Mouse (Mus musculus): ENCODE results near the gene Arhgap27.
A peak's percentile ranks its signal among the peaks of the same experiment; 100 is the strongest.
"Not testable (repeated sequence)": the region's sequence is repeated elsewhere in the genome, so short reads cannot be mapped to it uniquely, and the experiment has no call there.

The Arhgap27 gene

DNA sequence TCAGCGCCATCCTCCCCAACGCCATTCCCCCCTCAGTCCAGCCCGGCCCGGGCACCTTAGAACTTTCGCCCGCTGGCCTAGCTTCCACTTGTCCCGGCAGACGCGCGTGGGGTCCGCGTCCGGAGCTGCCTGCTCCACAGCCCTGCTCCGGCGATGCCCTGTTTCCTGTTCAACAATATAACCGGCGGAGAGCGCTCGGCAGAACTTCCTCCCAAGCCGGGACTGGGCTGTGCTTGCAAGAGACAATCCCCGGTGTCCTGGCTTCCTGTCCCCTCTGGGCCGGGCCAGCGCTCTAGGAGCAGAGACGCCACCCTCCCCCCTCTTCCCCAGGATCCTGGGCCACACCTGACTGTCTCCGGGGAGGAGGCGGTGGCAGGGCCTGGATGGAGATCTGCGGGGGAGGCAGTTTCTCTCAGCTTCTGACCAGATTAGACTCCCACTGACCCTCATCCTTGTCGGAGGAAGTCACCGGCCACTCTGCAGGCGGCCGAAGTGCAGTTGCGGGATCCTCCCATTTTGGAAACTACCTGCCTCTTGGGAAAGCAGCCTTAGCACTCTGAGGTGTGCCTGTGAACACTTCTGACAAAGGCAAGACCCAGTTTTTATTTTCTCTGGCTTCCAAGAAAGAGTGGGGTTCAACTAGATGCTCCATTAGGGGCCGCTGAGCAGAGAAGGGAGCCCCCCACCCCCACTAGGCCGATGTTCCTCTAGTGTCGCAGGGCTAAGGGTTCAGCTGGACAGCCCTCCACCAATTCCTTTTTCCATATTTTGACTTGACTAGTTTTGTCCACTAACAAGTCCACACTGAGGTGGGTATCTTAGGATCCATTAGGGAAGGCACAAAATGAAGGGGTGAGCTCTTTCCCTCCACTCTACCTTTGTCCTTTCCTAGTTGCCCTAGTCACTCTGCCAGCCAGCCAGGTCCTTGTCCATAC lies at the start of gene Arhgap27:
TSS of gene Arhgap27 (minus strand) at position 479 of the 935 bp plus-strand sequence.
- DNase-seq (ENCODE audit: low read depth, low spot score): no peak

DNA sequence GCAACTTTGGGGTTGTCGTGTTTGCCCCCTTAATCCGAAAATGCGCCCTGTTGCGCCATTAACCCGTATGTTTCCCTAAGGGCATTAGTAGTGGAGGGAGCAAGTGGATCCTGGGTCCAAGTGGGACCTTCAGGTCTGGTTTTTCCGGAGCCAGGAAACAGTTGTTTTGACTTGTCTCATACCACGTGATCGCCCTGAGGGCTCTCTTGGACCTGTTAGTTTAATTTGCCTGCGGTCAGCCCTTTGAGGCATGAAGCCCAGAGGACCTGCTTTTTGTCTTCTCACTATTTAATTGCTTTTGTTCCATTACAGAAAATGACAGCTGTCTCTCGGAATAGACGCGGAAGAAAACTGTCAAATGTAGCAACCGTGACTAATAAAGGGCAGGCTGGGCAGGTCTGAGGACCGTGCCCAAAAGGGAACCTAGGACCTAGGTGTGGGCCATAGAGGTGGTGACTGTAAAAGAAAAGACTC lies 49.5 kb upstream of the Arhgap27 start:
- no peak for DNase-seq (ENCODE audit: low read depth, low spot score)

DNA sequence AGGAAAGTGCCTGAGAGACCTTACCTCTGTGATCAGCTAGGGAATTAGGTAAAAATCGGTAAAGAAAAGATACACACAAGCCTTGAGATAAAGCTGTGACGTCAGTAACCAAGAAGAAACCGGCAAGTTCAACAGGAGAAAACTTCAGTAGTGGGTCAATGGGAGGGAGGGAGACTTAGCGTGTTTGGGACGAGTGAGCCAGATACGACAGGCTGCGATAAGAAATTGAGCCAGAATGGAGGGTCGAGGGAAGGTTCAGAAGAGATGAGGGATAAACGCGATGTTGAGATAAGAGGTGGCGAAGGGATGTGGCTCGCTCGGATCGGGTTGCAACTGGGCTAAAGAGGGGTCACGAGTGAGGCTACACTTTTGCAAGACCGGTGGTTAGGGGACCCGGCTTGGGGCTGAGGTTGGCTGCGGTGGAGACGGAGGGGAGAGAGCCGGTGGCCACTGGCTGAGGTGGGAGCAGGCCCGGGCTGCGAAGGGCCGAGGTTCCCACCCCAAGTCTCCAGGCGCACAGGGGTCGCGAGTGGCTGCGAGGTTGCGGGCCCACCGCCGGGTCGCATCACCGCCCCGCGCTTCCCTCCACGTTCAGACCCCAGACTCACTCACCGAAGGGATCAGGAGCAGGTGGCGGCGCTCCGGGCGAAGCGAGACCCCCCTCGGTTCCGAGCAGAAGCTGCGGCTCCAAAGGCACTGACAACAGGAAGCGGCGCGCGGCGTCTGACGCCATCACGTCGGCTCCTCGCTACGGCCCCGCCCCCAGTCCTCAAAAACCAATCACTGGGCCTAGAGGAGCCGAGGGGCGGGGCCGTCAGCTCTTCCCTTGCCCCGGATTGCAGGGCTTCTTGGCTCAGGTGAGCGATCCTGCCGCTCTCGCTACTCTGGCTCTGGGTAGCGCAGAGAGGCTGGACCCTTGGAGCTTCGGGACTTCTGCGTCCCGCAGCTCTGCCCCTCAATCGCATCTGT lies 48.8 kb upstream of the Arhgap27 start, which contains the start of gene Plekhm1:
TSS of gene Plekhm1 (minus strand) at position 707 of the 969 bp plus-strand sequence.
- DNase-seq (ENCODE audit: low read depth, low spot score): peak; percentile 94

DNA sequence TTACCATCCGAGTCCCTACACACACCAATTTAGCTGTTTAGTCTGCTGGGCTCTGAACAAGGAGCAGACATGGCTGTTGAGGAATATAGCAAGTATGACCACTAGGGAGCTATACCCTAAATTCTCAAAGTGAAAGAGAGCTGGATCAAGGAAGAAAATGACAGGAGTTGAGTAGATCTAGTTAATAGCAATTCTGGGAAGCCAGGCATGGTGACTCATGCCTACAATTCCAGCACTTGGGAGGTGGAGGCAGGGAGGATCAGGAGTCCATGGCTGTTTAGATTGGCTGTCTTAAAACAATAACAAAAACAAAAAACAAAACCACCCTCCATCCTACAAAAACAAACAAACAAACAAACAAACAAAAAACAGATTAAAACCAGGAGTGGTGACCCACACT lies 47.8 kb upstream of the Arhgap27 start:
- DNase-seq (ENCODE audit: low read depth, low spot score): no peak

DNA sequence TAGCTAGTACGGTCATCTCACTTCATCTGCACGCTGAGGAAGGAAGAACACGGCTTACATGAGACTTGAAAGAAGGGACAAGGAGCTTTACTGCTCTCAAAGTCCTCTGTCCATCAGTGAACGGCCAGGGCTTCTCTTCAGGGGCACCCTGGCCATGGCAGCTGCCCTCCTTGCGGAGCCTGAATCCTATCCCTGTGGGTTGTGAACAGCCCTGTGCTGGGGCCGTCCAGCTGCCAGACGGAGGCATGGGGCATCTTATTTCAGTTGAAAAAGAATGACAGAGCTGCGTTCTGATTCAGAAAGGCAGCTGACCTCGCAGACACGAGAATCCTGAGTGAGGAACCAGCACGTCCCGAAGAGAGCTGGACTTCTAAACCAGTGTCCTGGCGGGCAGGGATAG lies 45.4 kb upstream of the Arhgap27 start:
- DNase-seq (ENCODE audit: low read depth, low spot score): no peak

DNA sequence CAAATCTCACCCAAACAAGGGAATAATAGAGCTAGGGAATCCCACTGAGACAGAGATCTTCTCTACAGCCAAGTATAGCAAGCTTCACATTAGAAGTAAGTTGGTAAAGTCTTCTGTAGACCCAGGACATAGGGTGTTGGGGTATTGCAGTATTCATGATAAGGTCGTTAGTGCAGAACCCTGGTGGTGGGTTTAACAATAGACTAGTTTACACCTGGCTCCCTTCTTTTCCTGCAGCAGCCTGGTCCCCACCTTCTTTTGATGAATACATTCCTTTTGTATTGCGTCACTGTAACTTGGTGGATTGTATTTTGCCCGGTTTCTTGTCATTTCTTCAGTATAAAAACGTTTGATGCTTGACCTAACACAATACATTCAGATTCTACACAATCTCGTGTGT lies 43.6 kb upstream of the Arhgap27 start:
- DNase-seq (ENCODE audit: low read depth, low spot score): not testable (repeated sequence)

DNA sequence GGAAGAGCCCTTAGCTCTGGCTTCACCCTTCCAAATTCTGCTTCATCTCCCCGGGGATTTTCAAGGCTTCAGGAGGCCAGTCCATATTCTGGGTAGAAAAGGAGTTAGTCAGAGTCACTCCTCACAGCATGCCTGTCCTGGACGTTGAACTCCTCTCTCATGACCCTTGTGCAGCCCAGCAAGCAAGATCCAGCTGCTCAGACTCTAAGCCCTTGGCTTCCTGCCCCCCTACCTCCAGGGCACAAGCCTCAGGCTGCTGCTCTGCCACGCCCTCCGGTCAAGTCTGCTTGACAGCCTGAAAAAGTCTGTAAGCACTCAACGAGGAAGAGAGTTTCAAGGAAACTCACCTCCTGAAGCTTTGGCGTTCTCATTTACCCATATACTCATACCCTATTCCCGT lies 43.1 kb upstream of the Arhgap27 start:
- no peak for DNase-seq (ENCODE audit: low read depth, low spot score)

DNA sequence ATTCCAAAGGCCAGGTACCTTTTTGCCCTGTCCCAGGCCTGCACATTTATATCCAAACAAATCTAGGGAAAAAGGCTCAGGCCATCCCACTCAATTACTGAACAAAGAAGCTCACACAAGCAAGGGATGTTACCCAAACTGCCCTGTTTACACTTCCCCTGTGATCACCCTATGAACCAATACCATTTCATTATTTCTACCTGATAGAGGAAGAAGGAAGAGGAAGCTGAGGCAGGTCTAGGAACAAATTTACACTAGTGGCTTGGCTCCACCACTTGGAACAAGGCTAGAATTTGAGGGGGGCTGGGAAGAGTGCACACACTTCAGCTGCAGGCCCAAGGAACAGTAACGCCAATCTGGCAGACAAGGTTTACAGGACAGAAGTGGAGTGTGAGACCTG lies 42.3 kb upstream of the Arhgap27 start:
- no peak for DNase-seq (ENCODE audit: low read depth, low spot score)

DNA sequence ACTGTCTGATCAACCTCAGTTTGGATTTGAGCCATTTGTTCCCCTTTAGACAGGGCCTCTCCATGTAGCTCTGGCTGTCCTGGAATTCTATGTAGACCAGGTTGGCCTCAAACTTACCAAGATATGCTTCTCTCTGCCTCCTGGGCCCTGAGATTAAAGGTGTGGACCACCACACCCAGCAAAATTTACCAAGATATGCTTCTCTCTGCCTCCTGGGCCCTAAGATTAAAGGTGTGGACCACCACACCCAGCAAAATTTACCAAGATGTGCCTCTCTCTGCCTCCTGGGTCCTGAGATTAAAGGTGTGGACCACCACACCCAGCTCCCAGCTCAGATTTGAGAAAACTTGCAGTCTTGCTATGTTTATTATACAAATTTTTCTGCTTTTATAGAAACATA lies 41.1 kb upstream of the Arhgap27 start:
- DNase-seq (ENCODE audit: low read depth, low spot score): no peak

DNA sequence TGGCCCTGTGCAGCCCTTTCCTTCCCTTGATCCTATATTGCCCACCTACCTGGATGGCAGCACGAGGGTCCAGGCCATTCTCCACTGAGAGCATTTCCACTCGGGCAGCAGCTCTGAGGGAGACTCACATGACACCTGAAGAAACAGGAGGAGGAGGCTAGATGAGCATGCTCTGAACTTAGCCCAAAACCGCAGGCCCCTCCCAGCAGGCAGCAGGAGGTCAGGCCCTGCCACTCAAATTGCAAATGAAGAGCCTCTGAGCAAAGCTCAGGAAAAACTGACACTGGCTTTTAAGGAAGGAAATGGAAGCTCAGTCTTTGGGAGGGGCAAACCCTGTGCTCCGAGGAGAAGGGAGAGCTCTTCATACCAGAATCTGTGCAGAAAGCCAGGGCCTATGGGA lies 40.3 kb upstream of the Arhgap27 start:
- no peak for DNase-seq (ENCODE audit: low read depth, low spot score)

DNA sequence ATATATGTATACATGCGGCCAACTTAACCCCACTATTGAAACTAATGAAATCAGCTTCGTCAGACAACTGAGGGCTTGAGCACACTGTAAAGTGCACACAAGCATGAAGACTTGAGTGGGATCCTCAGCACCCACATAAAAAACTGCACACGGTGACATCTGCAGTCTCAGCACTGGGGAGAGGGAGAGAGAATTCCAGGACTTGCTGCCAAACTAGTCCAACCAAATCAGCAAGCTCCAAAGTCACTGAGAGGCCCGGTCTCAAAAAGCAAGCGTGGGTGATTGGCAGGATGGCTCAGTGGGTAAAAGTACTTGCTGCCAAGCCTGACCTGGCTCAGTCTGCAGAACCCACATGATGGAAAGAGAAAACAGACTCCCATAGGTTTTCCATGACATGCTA lies 39.2 kb upstream of the Arhgap27 start:
- no peak for DNase-seq (ENCODE audit: low read depth, low spot score)

DNA sequence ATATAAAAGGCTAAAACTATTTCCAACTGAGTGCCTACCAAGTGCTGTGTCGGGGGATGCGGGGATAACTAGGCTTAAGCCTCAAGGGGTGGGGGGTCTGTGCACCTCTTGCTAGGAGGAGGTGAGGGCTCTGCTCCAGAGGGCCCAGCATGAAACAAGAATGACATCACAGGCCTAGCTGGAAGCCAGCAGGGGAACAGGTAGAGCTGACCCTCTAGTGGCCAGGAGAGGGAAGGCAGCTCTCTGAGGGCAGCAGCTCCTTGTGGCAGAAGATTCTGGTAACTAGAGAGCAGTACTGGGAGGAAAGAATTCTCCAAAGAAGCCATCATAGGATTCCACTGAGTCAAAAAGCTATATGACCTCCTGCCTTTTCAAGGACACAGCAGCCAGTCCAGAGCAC lies 38.7 kb upstream of the Arhgap27 start:
- DNase-seq (ENCODE audit: low read depth, low spot score): no peak

DNA sequence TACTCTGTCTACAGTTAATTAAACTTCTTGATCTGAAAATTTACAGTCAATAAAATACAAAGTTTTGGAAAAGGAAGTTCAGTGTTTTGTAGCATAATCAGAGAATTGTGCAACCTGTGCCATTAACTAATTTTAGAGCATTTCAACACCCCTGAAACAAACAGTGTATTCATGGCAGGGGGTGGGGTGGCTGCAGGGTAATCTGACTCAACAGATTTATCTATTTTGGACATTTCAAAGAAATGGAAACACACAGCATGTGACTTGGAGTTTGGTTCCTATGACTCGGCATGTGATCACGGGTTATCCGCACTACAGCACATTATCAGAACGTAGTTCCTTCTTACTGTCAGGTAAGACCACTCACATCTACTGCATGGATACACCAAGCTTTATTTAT lies 36.5 kb upstream of the Arhgap27 start:
- DNase-seq (ENCODE audit: low read depth, low spot score): no peak

DNA sequence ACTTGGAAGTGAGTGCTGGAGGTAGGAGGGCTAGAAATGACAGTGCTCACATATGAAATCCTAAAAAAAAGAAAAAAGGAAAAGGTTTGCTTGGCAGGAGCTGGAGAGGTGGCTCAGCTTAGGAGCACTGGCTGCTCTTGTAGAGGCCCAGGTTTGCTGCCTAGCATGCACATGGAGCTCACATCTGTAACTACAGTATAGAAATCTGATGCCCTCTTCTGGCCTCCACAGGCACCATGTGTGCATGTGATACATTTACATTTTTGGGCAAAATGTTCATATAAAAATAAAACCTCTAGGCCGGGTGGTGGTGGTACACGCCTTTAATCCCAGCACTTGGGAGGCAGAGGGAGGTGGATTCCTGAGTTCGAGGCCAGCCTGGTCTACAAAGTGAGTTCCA lies 35.6 kb upstream of the Arhgap27 start:
- DNase-seq (ENCODE audit: low read depth, low spot score): no peak

DNA sequence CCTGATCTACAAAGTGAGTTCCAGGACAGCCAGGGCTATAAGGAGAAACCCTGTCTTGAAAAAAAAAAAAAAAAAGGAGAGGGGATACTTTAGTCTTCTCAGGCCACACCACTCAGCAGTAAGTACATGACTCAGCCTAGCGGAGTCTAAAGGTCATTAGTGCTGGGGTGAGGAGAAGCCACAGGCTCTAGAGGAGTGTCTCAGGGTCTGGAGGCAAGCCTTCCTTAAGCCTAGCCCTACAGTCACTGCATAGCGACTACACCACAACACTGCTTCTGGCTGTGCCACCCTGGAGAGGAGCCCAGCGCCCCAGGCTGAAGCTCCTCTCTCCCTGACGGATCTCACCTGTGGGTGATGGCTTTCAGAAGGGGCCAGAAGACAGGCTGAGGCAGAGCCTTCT lies 33.2 kb upstream of the Arhgap27 start:
- no peak for DNase-seq (ENCODE audit: low read depth, low spot score)

DNA sequence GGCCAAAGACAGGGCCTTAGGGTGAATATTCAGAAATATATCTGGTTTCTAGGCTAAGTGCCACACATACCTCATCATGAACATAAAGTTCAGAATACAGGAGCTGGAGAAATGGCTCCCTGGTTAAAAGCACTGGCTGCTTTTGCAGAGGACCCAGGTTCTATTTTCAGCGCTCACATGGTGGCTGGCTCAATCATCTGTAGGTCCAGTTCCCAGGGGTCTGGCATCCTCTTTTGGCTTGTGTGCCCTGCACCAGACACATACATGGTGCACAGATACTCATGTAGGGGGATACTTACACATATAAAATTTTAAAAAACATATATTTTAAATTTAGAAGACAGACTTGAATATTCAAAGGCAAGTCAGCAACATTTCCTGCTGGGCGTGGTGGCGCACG lies 32.7 kb upstream of the Arhgap27 start:
- no peak for DNase-seq (ENCODE audit: low read depth, low spot score)

DNA sequence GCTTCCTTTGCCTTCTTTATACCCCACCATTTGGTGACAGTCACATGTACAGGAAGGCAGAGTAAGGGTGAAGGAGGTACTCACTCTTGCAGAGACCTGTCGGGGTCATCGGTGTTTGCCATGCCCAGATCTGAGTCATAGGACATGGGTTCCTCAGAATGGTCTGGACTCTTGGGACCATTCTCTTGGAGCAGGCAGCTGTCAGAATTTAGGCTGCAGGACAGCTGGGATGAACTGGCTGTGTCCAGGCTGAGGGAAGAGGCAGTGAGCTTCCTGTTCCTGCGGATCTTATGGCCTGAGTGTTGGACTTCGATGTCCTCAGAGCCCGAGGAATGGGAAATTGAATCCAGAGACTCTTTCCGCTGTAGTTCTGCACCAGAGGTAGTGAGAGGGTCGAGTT lies 31.1 kb upstream of the Arhgap27 start:
- no peak for DNase-seq (ENCODE audit: low read depth, low spot score)

DNA sequence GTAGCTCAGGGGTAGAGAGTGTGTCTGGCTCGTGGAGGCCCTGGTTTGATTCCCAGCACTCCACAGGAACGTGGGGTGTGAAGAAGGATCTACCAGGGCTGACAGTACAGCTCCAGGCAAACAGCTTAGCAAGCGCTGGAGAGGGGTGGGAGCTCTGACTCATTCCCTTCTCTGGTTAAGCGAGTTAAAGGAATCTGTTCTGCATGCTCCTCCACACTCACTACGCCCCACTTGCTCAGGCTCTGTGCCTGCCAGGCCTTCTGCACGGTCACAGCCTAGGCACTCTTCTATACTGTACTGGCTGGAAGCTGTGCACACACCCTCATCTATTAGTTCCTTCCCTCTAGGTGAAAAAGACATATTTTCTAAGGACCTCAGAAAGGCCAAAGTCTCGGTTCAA lies 30.5 kb upstream of the Arhgap27 start:
- DNase-seq (ENCODE audit: low read depth, low spot score): no peak

DNA sequence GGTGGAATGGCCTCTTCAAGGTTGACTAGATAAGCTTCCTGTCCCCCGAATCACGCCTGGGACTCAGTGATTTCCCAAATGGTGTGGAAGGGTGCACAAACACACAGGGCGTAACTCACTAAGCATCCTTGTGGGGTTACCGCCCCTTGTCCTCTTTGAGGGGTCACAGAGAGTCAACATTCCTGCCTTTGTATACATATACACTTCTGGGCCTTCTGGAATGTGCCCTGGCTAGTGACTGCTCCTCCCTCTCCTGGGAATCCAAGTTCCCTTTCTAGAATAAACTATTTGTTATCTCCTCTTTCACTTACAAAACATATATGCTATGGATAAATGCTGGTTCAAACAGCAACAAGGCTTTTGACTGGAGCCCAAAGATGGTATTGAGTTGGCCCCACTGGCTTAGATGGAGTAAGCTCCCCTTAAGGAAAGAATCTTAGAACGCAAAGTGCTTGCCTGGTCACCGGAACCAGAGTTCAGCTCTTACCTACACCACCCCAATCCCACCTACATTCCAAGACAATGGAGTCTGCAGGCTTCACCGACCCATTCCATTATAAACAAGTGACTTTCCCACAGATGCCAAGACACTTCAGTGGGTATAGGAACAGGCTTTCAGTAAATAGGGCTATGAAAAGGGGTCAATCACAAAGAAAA lies 24.5 kb upstream of the Arhgap27 start:
- DNase-seq (ENCODE audit: low read depth, low spot score): no peak

DNA sequence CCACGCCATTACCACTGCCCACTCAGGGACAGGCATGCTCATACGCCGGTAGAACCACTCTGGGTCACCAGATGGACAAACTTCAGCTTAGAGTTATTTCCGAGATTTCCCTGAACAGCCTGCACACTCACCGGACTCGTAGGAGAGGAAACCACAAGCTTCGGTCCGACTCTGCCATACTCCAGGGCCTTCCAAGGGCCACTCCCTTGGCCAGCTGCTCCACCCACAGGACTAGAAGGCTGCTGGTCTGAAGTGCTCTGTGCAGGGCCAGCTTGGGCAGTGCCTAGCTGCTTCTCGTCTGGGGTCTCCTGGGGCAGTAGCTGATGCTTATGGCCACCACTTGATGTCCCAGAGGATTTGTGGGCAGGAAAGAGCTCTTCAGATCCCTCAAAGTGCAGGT lies 23.3 kb upstream of the Arhgap27 start:
- DNase-seq (ENCODE audit: low read depth, low spot score): no peak

DNA sequence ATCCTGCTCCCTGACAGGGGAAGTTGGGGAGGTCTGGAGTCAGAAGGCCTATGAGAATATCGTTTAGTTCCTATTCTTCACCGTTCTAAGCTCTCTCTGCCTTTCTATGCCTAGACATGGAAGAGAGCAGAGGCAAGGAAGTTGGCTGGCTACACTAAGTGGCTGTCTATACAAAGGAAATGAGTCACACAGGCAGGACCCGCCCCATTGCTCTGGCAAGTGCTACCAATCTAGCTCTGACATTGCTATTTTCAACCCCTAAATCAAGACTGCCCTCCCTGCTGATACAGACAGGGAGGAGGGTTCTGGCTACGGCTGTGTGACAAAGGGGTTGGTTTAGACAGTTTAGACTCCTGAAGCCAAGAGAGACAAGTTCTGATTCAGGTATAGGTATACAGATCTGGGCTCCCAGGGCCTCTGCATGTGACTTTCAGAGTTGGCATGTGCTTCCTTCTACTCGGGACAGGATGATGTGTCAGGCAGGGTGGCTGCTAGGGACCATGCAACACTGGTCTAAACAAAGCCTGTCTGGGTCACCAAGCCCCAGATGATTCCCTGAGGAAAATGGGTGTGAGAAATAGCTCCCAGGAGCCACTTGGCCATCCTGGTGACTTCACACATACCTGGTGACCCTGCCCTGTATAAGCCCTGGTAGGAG lies 18.6 kb upstream of the Arhgap27 start:
- no peak for DNase-seq (ENCODE audit: low read depth, low spot score)
